Mouse (Mus musculus): ENCODE results near the gene Hoxc11.

Hoxc11 gene

GRCm38 (mm10) chr15:102936279-102936972 lies 17.8 kb upstream of the Hoxc11 start, which contains the start of gene Hoxc12:
Hoxc12 (plus strand) TSS chr15:102936757.
- no peak for DNase-seq (ENCODE audit: low read depth, low spot score)

GRCm38 (mm10) chr15:102937036-102937666 lies 17.1 kb upstream of the Hoxc11 start:
- DNase-seq (ENCODE audit: low read depth, low spot score), result no peak

- DNase-seq (ENCODE audit: low read depth, low spot score), result no peak
Measured at GRCm38 (mm10) chr15:102939256-102940155, 14.7 kb upstream of the Hoxc11 start.

GRCm38 (mm10) chr15:102942739-102943467 lies 11.3 kb upstream of the Hoxc11 start:
- no peak for DNase-seq (ENCODE audit: low read depth, low spot score)

- DNase-seq (ENCODE audit: low read depth, low spot score), result no peak
Measured at GRCm38 (mm10) chr15:102943468-102943813, 10.8 kb upstream of the Hoxc11 start.

- DNase-seq (ENCODE audit: low read depth, low spot score), result no peak
Measured at GRCm38 (mm10) chr15:102945185-102946077, 8.8 kb upstream of the Hoxc11 start.

- DNase-seq (ENCODE audit: low read depth, low spot score), result no peak
Measured at GRCm38 (mm10) chr15:102947276-102947675, 7.0 kb upstream of the Hoxc11 start.

GRCm38 (mm10) chr15:102948842-102949241 lies 5.4 kb upstream of the Hoxc11 start:
- DNase-seq (ENCODE audit: low read depth, low spot score), result no peak

- DNase-seq (ENCODE audit: low read depth, low spot score), result no peak
Measured at GRCm38 (mm10) chr15:102949696-102950095, 4.5 kb upstream of the Hoxc11 start.

- DNase-seq (ENCODE audit: low read depth, low spot score), result no peak
Measured at GRCm38 (mm10) chr15:102950877-102951276, 3.4 kb upstream of the Hoxc11 start.

- no peak for DNase-seq (ENCODE audit: low read depth, low spot score)
Measured at GRCm38 (mm10) chr15:102953561-102953960, 666 bp upstream of the Hoxc11 start.

GRCm38 (mm10) chr15:102955007-102955382 lies 768 bp downstream of the Hoxc11 start:
- DNase-seq (ENCODE audit: low read depth, low spot score), result no peak

GRCm38 (mm10) chr15:102955833-102956640 lies 1.8 kb downstream of the Hoxc11 start:
- no peak for DNase-seq (ENCODE audit: low read depth, low spot score)

- no peak for DNase-seq (ENCODE audit: low read depth, low spot score)
Measured at GRCm38 (mm10) chr15:102956906-102957305, 2.7 kb downstream of the Hoxc11 start.

GRCm38 (mm10) chr15:102959663-102960191 lies 5.5 kb downstream of the Hoxc11 start:
- DNase-seq (ENCODE audit: low read depth, low spot score), result no peak

- no peak for DNase-seq (ENCODE audit: low read depth, low spot score)
Measured at GRCm38 (mm10) chr15:102961728-102962127, 7.5 kb downstream of the Hoxc11 start.

- DNase-seq (ENCODE audit: low read depth, low spot score), result no peak
Measured at GRCm38 (mm10) chr15:102962492-102962891, 8.3 kb downstream of the Hoxc11 start.

GRCm38 (mm10) chr15:102963259-102963658 lies 9.0 kb downstream of the Hoxc11 start:
- no peak for DNase-seq (ENCODE audit: low read depth, low spot score)
